Mouse (Mus musculus): Measurements from ENCODE around the gene Slc35a2. TPM values are rescaled to one million over a fixed set of nuclear protein-coding genes. Genes with fewer than 3 reads are reported as not detected.

Slc35a2 gene
- 3.1 TPM for polyA plus RNA-seq (2014; fragmentation: Illumina TruSeq; extraction: RNeasy Lipid Tissue Mini Kit (QIAGEN cat#74804))

DNA sequence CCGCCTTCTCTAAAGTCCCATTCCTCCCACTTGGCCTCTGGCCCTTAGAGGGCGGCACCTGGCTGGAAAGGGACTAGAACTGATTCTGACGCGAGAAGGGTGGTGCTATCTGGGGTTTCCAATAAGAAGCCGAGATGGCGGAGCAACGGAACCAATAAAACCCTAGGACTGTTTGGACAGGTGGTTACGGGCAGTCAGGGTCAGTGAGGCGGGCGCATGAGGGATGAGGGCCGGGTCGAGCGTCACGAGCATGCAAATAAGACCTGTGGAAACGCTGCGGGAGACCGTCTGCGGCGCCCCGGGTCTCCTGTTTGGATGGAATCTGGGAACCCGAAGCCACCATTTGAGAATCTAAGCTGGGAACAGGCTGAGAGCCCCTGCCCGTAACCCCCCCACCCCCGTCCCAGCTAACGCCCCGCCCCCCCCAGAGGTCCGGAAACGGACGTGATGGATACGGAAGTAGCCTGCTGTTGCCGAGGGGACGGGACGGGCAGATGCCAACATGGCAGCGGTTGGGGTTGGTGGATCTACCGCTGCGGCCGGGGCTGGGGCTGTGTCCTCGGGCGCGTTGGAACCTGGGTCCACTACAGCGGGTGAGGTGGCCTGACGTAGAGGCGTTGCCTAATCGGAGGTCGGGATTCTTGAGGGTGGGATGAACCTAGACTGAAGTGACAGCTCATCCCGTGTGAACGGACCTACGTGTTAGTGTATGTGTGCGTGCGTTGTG is at the start of gene Slc35a2:
Slc35a2 (plus strand) TSS at position 188 of the 727 bp plus-strand sequence.

GRCm38 (mm10) chrX:7841163-7842162 is 42.4 kb upstream of the Slc35a2 start, which contains the start of gene Otud5:
Otud5 (plus strand) TSS chrX:7841364.

GRCm38 (mm10) chrX:7878007-7878419 is 5.8 kb upstream of the Slc35a2 start, which contains the start of gene Pim2:
Pim2 (plus strand) TSS chrX:7878262.

GRCm38 (mm10) chrX:7898880-7899874 is 15.3 kb downstream of the Slc35a2 start, which contains the start of the genes Pqbp1 and Timm17b:
Pqbp1 (minus strand) TSS chrX:7899269.
Timm17b (plus strand) TSS chrX:7899357.

GRCm38 (mm10) chrX:7907735-7908134 is 23.9 kb downstream of the Slc35a2 start, which contains the start of gene Gm10491:
Gm10491 (minus strand) TSS chrX:7907835.

DNA sequence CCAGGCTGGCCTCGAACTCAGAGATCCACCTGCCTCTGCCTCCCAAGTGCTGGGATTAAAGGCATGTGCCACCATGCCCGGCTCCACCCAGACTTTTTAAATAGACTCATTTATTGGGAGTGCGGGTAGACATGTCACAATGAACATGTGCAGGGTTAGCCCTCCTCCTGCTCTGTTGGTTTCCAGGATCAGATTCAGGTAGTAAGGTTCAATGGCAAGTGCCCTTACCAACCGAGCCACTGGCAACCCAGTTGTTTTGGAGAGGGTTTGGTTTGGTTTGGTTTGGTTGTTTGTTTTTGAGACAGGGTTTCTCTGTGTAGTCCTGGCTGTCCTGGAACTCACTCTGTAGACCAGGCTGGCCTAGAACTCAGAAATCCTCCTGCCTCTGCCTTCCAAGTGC is 25.4 kb downstream of the Slc35a2 start, which contains the start of gene Gm10490:
Gm10490 (plus strand) TSS at position 301 of the 400 bp plus-strand sequence.

DNA sequence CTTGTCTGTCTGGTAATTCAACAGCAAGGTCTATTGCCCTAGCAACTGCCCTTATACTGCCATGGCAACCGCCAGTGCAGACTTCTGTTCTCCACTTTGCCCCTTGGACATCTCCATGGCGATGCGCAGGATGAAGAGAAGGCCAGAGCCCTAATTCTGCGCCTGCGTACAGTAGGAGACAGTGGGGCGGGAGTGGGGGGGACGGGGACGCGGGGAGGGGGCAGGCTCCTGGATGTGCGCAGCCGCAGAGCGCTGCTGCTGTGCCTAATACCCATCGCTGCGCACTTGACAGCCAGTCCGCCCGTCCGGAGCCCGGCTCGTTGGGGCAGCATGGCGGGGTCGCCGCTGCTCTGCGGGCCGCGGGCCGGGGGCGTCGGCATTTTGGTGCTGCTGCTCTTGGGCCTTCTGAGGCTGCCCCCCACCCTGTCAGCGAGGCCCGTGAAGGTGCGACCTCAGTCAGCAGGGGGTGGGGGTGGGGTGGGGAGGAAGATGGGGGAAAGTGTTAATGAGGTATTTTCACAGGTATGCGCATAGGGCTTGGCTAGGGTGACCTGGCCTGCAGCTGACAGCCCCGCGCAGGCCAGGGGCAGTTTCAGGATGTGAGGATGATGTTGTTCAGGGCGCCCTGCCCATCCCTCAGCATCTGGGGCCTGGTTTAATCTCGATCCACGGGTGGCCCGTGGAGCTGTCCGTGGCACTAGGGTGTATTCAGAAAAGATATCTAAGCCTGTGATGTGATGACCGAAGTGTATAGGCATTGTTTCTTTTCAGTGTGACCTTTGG is 36.0 kb downstream of the Slc35a2 start, which contains the start of gene Pcsk1n:
Pcsk1n (plus strand) TSS at position 222 of the 783 bp plus-strand sequence.

GRCm38 (mm10) chrX:7928270-7928790 is 44.5 kb downstream of the Slc35a2 start, which contains the start of gene Eras:
Eras (minus strand) TSS chrX:7928607.

Other genes starting within 250 kb of the Slc35a2 start
- gene Syp, start 245.6 kb upstream of the Slc35a2 start, polyA plus RNA-seq (2014; fragmentation: Illumina TruSeq; extraction: RNeasy Lipid Tissue Mini Kit (QIAGEN cat#74804)) = 1.1 TPM
- 5.1 TPM for gene Prickle3, start 226.8 kb upstream of the Slc35a2 start, polyA plus RNA-seq (2014; fragmentation: Illumina TruSeq; extraction: RNeasy Lipid Tissue Mini Kit (QIAGEN cat#74804))
- 62.5 TPM for gene Plp2, start 212.6 kb upstream of the Slc35a2 start, polyA plus RNA-seq (2014; fragmentation: Illumina TruSeq; extraction: RNeasy Lipid Tissue Mini Kit (QIAGEN cat#74804))
- gene Magix, start 202.8 kb upstream of the Slc35a2 start, polyA plus RNA-seq (2014; fragmentation: Illumina TruSeq; extraction: RNeasy Lipid Tissue Mini Kit (QIAGEN cat#74804)) = 0.43 TPM
- 77.7 TPM for gene Gpkow, start 186.9 kb upstream of the Slc35a2 start, polyA plus RNA-seq (2014; fragmentation: Illumina TruSeq; extraction: RNeasy Lipid Tissue Mini Kit (QIAGEN cat#74804))
- gene Wdr45, start 169.7 kb upstream of the Slc35a2 start, polyA plus RNA-seq (2014; fragmentation: Illumina TruSeq; extraction: RNeasy Lipid Tissue Mini Kit (QIAGEN cat#74804)) = 4.6 TPM
- gene Gm45208, start 161.8 kb upstream of the Slc35a2 start, polyA plus RNA-seq (2014; fragmentation: Illumina TruSeq; extraction: RNeasy Lipid Tissue Mini Kit (QIAGEN cat#74804)) = not detected
- 17.5 TPM for gene Praf2, start 155.6 kb upstream of the Slc35a2 start, polyA plus RNA-seq (2014; fragmentation: Illumina TruSeq; extraction: RNeasy Lipid Tissue Mini Kit (QIAGEN cat#74804))
- gene Ccdc120, start 133.1 kb upstream of the Slc35a2 start, polyA plus RNA-seq (2014; fragmentation: Illumina TruSeq; extraction: RNeasy Lipid Tissue Mini Kit (QIAGEN cat#74804)) = 1.6 TPM
- gene Tfe3, start 121.5 kb upstream of the Slc35a2 start, polyA plus RNA-seq (2014; fragmentation: Illumina TruSeq; extraction: RNeasy Lipid Tissue Mini Kit (QIAGEN cat#74804)) = 9.8 TPM
- 12.8 TPM for gene Gripap1, start 94.3 kb upstream of the Slc35a2 start, polyA plus RNA-seq (2014; fragmentation: Illumina TruSeq; extraction: RNeasy Lipid Tissue Mini Kit (QIAGEN cat#74804))
- gene Kcnd1, start 61.7 kb upstream of the Slc35a2 start, polyA plus RNA-seq (2014; fragmentation: Illumina TruSeq; extraction: RNeasy Lipid Tissue Mini Kit (QIAGEN cat#74804)) = 0.74 TPM
- gene Otud5, start 42.7 kb upstream of the Slc35a2 start, polyA plus RNA-seq (2014; fragmentation: Illumina TruSeq; extraction: RNeasy Lipid Tissue Mini Kit (QIAGEN cat#74804)) = 41.7 TPM
- 5.0 TPM for gene Pim2, start 5.8 kb upstream of the Slc35a2 start, polyA plus RNA-seq (2014; fragmentation: Illumina TruSeq; extraction: RNeasy Lipid Tissue Mini Kit (QIAGEN cat#74804))
- gene Pqbp1, start 15.2 kb downstream of the Slc35a2 start, polyA plus RNA-seq (2014; fragmentation: Illumina TruSeq; extraction: RNeasy Lipid Tissue Mini Kit (QIAGEN cat#74804)) = 18.8 TPM
- 3.8 TPM for gene Timm17b, start 15.3 kb downstream of the Slc35a2 start, polyA plus RNA-seq (2014; fragmentation: Illumina TruSeq; extraction: RNeasy Lipid Tissue Mini Kit (QIAGEN cat#74804))
- gene Gm10491, start 23.8 kb downstream of the Slc35a2 start, polyA plus RNA-seq (2014; fragmentation: Illumina TruSeq; extraction: RNeasy Lipid Tissue Mini Kit (QIAGEN cat#74804)) = not detected
- gene Gm10490, start 25.5 kb downstream of the Slc35a2 start, polyA plus RNA-seq (2014; fragmentation: Illumina TruSeq; extraction: RNeasy Lipid Tissue Mini Kit (QIAGEN cat#74804)) = not detected
- not detected for gene Pcsk1n, start 35.8 kb downstream of the Slc35a2 start, polyA plus RNA-seq (2014; fragmentation: Illumina TruSeq; extraction: RNeasy Lipid Tissue Mini Kit (QIAGEN cat#74804))
- not detected for gene Eras, start 44.6 kb downstream of the Slc35a2 start, polyA plus RNA-seq (2014; fragmentation: Illumina TruSeq; extraction: RNeasy Lipid Tissue Mini Kit (QIAGEN cat#74804))
- gene Hdac6, start 63.9 kb downstream of the Slc35a2 start, polyA plus RNA-seq (2014; fragmentation: Illumina TruSeq; extraction: RNeasy Lipid Tissue Mini Kit (QIAGEN cat#74804)) = 3.9 TPM
- 2.5 TPM for gene Gata1, start 94.0 kb downstream of the Slc35a2 start, polyA plus RNA-seq (2014; fragmentation: Illumina TruSeq; extraction: RNeasy Lipid Tissue Mini Kit (QIAGEN cat#74804))
- not detected for gene Glod5, start 134.5 kb downstream of the Slc35a2 start, polyA plus RNA-seq (2014; fragmentation: Illumina TruSeq; extraction: RNeasy Lipid Tissue Mini Kit (QIAGEN cat#74804))
- gene Suv39h1, start 190.7 kb downstream of the Slc35a2 start, polyA plus RNA-seq (2014; fragmentation: Illumina TruSeq; extraction: RNeasy Lipid Tissue Mini Kit (QIAGEN cat#74804)) = 18.8 TPM
- gene Was, start 206.5 kb downstream of the Slc35a2 start, polyA plus RNA-seq (2014; fragmentation: Illumina TruSeq; extraction: RNeasy Lipid Tissue Mini Kit (QIAGEN cat#74804)) = 0.63 TPM
- 47.5 TPM for gene Wdr13, start 248.9 kb downstream of the Slc35a2 start, polyA plus RNA-seq (2014; fragmentation: Illumina TruSeq; extraction: RNeasy Lipid Tissue Mini Kit (QIAGEN cat#74804))